Mouse (Mus musculus) spleen, embryonic (tissue): ENCODE measurements around the gene Plcd1.

Experiments
- CTCF ChIA-PET: fragments of 350-600 bp; sonication (Branson Sonifier 250); formaldehyde crosslinking; loops from one replicate; lab custom pipeline; 2022; lab: Charles Lee

Gene Plcd1

DNA sequence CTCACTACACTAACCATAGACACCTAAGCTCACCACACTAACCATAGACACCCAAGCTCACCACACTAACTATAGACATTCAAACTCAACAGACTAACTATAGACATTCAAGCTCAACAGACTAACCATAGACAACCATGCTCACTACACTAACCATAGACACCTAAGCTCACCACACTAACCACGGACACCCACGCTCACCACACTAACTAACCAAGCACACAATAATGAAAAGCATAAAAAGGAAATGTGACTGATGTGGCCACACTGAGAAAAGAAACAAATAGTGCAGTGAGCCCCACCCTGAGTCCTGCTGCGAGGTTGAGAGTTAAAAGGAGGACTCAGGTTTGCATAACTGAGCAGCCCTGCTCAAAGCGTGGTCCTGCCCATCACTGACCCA, 38.0 kb downstream of the Plcd1 start:
- CTCF ChIA-PET, result no interaction called here

DNA sequence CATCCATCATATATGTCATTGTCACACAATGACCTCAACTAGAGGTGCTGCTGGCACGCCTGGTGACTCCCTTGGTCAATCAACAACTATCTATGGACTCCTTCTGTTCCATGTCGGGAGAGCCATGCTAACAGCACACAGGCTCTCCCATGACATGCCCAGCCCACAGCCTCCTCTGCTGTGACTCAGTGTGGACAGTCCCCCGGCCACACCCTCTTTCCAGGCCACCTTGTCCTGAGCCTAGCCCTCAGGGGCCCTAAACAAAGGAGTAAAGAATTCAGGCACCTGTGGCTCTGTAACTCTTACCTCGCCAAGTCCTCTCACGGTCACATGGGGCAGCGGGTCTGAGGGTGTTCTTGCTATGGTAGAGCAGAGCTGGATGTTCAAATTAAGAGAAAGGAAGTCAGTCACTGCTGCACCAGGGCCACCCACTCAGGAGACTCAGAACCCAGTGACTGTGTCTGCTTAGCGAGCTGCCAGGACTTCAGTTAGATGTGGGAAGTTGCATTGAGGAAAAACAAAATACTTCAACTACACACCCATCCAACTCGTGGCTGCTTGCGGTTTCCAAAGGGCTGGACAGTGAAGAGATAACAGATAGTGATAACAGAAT, 39.2 kb downstream of the Plcd1 start:
- CTCF ChIA-PET, result no interaction called here

DNA sequence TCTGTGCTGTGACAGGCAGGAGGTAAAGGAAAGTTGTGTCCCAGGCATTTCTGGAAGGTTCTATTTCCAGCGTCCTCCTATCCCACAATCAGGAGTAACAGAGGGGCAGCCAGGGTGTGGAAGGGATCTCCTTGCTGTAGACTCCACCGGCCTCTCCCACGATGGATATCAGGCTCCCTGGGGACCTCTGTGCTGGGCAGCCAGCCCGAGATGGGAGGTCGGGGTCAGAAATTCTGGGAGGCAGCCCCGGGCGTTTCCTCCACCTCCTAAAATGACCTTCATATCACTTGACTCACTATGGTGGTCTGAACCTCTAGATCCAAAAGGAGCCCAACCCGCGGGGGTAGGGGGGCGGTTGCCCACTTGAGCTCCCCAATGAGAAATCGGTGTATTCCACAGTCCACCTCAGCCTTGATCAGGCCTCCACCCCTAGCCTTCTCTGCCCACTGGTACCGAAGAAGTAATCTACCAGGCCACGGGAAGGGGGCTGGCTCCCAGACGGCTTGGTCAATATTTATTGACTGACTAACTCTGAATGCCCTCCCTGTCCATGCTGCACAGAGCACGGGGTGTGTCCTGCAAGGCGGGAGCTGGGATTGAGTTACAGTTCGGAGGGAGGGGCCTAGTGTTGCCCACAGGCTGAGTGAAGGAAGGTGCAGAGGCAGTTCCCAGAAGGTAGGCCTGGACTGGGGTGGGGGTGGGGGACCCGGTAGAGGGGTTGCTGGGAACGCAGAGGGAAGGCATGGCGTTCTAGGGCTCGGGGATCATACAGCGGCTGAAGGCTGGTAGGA, 41.0 kb downstream of the Plcd1 start, which contains the start of gene Vill:
Gene Vill (plus strand): TSS at position 625 of the 791 bp plus-strand sequence.
- CTCF ChIA-PET, result no interaction called here

DNA sequence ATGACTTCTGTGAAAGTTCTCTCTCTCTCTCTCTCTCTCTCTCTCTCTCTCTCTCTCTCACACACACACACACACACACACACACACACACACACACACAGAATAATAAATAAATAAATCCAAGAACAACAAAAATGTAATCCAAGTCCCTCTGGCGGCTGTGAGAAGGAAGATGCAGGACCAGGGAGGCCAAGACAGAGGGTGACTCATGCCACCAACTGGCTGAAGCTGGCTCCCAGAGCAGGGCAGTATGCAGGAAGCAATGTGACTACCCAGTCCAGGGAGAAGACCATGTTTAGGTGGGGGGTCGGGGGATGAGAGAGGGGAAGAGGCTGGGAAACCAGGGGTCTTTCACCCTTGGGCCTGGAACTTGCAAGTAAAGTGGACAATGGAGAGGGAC, 42.1 kb downstream of the Plcd1 start:
- CTCF ChIA-PET, result no interaction called here

DNA sequence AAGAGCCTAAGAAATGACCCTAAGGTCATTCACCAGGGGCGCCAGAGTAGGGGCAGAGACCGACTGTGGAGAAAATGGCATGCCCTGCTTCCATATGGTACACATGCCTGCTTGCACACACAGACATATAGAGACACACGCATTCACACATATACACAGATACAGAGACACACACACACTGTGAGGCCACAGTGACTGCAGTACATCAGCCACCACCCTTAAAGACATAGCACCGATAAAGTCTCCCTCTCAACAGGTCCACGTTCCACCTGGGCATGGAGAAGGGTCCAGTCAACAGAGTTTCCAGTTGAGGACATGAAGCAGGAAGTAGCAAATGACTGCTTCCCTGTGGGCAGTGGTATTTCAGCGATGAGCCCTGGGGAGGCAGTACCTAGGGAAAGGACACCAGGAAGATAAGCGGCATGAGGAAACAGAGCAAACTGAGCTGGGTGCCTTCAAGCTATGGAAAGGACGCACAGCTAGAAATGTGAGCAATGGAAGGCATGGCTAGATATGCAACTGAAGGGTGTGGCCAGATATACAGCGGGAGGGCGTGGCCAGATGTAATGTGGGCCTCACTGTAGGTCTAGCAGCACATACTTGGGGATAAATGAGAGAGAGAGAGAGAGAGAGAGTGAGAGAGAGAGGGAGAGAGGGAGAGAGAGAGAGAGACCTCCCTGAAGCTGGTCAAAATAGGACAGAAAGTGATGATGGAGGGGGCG, 45.0 kb downstream of the Plcd1 start:
- CTCF ChIA-PET, result no interaction called here

DNA sequence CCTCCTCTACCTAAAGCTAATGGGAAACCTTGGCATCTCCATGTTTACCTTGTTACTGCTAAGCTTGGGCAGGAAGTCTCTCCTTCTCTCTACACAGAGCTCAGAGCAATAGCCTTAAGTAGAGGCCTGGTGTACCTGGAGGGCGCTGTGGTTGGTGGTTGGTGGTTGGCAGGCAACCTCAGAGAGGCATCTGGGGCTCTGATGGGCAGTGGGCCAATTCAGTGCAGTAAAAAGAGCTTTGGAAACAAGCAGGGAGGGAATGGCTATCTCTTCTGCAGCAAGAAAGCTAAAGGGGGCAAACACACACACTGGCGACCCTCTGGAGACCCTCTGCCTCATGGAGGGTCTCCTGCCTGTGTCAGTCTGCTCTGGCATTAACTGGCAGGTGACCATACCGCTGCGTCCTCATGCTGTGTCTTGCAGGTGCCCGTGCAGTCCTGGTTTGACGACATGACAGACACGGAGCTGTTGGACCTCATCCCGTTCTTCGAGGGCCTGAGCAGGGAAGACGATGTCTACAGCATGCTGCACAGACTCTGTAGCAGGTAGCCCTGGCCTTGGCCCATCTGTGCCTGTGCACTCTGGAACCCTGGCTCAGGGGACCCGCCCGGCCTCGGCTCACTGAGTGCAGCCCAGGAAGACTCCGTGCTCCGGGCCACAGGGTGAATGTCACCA, 53.1 kb downstream of the Plcd1 start:
- CTCF ChIA-PET, result no interaction called here

DNA sequence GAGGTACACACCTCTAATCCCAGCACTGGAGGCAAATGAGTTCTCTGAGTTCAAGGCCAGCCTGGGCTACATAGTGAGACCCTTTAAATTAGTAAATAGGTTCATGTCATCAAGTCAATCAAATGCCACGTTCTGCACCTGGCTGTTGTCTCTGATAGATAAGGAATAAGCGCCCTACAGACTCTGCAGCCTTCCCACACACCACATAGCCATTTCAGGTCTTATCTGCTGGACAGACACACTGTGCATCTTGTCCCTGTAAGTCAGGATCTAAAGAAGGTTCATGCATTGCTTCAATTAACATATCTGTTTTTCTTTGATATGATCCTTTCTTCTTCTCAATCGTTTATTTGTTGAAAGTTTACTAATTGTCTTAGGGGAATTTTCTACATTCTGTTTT, 54.7 kb downstream of the Plcd1 start:
- CTCF ChIA-PET, result no interaction called here

DNA sequence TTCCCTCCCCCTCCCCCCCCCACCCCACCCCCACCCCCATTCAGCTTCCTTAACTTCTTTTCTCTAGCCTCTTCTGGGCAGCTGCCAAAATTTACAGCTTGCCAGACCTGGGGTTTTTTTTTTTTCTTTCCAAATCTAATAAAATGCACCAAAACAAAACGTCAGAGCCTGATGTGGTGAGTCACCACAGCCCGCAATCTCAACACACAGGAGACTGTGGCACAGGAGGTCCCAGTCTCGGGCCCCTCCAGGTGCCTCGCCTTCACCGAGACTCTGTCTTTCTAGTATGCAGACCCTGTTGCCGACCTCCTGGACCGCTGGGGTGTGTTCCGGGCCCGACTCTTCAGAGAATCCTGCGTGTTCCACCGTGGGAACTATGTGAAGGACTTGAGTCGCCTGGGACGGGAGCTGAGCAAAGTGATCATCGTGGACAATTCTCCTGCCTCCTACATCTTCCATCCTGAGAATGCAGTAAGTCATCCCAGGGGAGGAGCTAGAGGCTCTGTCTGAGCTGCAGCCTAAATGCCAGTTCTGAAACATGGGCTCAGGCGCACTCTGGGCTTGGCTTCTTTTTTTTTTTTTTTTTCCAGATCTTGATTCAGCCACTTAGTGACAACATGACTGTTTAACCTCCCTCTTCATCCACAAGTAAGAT, 56.1 kb downstream of the Plcd1 start:
- CTCF ChIA-PET, result no interaction called here

DNA sequence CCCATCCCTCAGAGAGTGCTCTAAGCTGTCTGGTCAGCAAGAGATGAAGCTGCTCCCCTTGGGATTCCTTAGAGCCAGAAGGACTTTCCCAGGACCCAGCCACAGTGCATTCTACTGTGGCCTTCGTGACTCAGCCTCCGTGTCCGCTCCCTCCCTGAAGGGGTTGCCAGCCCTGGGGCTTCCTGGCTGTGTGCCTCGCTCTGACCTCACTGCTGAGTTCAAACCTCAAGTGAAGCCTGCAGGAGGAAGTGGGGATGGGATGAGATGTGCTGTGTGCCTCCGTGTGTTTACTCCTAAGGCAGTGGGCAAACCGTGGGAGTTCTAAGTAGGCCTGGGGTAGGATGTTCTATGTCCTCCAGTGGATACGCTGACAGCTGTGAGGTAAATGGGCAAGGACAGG, 57.5 kb downstream of the Plcd1 start:
- CTCF ChIA-PET, result no interaction called here

DNA sequence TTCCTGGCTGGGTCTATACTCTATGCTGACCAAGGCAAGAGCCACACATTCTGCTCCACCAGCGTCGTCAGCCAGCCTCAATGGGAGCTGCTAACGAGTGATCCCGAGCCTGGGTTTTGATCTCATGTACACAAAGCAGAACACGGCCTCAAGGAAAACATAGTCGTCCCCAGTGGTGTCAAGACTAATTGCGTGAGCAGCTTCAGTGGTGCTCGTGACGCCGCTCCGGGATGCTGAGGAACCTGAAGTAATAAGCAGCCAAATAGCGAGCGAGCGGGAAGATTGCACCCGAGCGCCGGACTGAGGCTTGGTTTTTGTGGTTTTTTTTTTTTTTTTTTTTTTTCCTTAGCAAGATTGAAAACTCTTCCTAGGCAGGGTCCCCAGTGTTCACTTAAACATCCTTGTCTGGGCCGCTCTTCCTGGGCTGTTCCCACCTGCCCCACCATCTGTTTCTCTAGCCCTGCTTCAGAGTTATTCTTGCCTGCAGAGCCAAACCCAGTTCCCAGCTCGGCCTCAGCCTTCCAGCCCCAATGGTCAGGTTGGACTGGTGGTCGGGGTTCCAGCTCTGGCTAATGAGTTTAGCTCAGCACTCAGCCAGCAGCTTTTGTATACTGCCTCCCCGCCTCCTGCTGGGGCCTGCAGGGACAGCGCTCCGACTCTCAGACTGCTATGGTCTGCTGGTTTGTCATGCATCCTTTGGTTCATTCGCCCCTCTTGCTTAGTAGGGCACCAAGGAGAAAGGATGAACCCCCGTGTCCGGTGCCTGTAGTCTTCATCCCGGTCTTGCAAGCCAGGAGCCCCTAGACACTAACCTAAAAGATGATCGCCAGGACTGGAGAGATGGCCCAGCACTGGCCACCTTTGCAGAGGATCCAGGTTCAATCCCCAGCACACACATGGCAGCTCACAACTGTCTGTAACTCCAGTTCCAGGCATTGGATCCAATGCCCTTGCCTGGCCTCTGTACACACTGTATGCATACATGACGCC, 58.3 kb downstream of the Plcd1 start:
- CTCF ChIA-PET, result no interaction called here

DNA sequence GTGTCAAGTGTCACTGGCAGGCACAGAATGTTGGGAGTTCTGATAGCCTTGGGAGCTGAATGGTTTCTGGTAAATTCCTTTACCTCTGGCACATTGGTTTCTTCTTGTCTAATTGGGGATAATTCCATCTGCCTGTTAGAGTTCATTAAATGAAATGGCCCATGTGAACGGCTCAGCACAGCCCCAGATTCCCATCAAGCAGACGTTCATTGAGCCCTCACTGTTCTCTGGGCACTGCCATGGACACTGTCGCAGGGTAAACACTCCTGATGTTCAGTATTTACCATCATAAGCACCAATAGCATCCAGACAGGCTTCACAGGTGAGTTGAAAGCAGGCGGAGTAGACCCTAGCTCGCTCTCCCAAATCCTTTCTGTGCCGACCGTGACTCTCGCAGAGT, 59.2 kb downstream of the Plcd1 start:
- CTCF ChIA-PET, result no interaction called here

DNA sequence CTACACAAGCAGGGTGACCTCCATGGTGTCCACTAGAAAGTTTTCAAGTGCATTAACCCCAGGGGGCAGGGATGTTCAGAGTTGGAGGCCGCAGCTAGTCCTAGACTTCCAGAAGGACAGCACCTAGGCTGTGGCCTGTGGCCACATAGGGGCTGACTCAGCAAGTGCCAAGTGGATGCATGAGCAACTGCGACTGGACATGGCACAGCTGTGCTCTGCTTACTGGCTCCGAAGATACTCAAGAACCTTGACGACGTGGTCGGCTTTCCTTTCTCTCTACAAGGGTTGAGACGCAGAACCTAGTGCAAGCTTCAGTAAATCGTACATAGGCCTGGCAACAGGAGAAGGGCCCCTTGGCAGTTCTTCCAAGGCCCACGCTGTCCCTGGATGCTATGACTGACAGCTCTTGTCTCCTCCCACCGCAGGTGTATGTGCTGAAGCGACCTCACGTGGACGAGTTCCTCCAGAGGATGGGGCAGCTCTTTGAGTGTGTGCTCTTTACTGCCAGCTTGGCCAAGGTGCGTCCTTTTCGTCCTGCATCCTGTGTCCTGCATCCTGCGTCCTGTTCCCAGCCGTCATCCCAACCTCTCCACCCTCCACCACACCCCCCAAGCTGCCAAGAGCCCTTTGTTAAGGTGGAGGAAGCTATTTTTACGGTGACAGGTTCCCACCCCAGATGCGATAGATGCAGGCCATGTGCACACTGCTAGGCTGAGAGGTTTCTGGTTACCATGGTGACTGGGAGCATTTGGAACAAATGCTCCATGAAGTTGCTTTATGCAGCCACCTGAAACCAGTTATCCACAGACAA, 60.0 kb downstream of the Plcd1 start:
- CTCF ChIA-PET, result no interaction called here

DNA sequence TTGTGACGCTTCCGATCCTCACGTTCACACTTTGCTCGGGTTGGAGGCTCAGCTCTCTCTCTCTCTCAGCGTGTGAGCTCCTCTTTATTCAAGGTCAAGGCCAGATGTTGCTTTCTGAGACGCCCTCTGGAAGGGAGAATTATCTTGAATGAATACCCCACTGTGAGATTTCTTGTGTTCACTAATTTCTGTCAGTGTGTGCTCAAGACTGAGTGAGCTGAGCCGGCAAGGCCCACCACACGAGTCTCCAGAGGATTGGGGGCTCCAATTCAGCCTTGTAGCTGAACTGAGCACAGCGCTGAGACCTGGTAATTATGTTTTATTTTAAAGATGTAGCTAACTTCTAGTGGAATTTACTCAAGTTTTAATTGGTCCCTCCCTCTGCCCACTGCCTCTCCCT, 60.8 kb downstream of the Plcd1 start:
- CTCF ChIA-PET, result no interaction called here

DNA sequence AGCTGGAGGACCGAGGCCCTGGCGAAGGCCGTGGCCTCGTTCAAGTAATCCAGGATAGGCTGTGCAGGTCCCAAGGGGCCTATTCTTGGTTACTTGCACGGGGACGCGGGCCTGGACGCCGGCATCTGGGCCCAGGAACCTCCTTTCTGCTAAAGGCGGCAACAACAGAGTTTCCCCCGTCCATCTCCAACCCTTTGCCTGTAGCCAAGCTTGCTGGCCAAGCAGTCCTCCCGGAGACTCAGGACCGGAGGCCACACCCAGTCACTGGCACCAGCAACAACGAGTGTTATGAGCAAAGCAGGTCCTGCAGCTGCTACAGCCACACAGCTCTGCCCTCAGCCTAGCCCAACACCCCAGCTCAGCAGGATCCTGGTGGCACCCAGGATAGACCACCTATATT, 61.5 kb downstream of the Plcd1 start:
- CTCF ChIA-PET, result no interaction called here

DNA sequence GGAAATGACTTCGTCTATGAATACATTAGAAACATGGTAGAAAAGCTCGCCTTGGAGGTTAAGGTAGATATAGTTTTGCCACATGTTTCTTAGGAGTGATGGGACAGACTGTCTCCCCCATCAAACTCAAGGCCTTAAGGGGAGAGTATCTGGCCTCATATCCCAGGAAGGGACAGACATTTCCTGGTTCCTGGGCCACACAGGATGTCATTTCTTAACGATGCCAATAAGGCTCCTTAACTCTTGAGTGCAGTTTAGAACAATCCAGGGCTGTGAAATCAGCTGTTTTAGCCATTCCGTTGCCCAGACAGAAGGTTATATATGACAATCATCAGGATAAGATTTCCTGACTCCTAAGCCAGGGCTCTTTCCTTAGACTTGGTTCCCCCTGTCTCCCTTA, 62.3 kb downstream of the Plcd1 start:
- CTCF ChIA-PET, result interaction anchor here (0.6 kb wide), 1 partner anchor 53 kb away, joined by 3 read pairs; no protein-coding TSS in a partner anchor

DNA sequence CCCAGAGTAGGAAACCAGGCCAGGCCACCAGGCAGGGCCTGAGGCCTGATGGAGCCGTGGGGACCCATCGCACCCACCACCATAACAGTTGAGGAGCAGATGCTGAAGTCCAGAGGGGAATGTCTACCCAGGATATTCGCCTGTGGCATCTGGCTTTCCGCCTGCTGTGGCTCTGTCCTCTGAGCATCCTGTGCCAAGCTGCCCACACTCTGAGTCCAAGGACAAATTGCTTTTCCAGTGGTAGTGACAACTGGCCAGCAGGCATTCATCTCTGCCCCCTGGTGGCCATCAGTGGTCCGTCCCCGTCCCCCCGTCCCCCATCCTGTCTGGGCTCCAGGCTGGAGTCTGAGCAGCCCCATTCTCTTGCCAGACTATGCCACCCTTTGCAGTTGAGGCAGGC, 63.7 kb downstream of the Plcd1 start:
- CTCF ChIA-PET, result no interaction called here

DNA sequence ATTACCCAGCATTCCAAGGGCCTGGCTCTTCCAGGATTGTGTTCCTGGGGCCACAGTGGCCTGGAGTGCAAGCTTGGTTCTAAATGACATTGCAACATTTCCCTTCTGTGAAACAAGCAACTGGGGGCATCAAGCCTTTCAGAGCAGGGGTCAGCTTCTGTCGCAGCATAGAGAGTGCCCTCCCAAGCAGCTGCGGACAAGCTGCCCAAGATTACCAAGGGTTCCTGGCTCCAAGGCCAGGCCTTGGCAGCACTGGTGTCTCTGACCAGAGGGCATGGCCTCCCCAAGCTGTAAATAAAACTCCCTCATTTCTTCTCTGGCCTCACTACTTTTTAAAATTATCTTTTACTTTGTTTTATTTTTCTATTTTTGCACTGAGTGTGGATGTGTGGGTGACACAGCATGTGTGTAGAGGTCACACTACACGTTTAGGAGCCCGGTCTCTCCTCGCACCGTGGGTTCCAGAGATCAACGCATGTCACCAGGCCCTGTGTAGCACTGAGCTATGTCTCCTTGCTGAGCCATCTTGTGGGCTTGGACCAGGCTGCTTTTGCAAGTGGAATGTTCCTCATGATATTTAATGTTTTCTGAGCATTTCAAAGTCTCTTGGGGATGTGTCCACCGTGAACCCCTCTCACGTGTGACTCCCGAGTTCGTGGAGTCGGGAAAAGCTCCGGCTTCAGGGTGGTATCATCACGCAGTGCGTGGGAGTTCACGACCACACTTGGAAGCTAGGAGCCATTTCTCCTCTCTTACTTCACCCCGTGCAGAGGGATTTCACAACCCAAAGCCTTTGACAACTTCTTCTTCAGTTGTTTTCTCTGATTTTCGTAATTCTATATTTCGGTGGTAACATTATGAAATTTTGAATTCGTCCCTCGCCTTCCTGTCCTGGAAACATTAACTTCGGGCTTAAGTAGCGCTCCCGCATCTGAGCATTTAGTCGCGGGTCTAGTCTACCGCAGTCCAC, 64.8 kb downstream of the Plcd1 start:
- CTCF ChIA-PET, result interaction anchor here (0.5 kb wide), 1 partner anchor 8 kb away, joined by 3 read pairs; no protein-coding TSS in a partner anchor

DNA sequence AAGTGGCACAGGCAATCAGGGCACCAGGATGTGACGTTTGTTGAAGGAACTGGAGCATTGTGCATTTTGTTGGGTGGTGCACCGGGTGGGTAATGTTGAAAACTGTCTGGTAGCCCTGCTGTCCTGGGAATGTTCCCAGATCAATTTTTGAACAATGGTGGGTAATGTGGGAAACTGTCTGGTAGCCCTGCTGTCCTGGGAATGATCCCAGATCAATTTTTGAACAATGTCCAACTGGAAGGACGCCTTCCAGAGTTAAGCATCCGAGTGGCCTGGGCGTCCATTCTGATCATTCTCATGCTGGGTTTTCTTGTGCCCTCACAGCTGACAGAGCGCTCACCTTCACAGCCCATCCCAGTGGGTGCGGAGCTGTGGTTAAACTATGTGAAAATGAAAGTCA, 66.0 kb downstream of the Plcd1 start:
- CTCF ChIA-PET, result no interaction called here
